8 mouse cellular contexts compared by ENCODE assay signal in the genomic region with DNA sequence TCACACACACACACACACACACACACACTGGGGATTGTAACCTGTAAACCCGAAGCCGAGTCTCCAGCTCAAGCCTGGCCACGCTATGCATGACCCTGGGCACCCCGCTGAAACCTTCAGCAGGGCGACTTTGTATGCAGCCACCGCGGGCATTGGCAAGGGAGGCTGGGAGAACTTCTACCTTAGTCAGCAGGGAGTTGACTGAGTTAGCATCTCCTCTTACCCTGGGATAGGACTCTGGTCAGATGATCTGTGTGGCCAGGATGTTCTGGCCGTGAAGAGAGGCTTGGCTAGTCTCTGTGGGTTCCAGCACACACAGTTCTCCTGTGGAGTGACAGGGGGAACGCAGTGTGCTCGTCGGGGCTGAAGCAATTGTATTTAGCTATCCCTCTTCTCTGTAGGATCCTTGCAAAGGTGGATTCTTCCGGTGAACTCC. TPM values are rescaled to one million over a fixed set of nuclear protein-coding genes. Genes with fewer than 3 reads are reported as not detected.
A peak's percentile ranks its signal among the peaks of the same experiment; 100 is the strongest.
DNase-seq lines count a peak whose midpoint lies in the region; ATAC-seq and TF ChIP-seq lines count a peak whose summit lies in the region.

No protein-coding gene starts in this region.

- intact Hi-C loops in heart, adult 2 months (cut with DNase I) = loop anchor here (5.0 kb wide), 1 partner anchor 41 kb away; no protein-coding TSS in a partner anchor

- no peaks in the 10 kb centered on the region for H3K9me3 ChIP-seq in liver, embryonic 16.5 days (replicated peaks; ENCODE audit: control insufficient read depth, low read length)
- H3K9me3 ChIP-seq in neural tube, embryonic 15.5 days (replicated peaks) = no peaks in the 10 kb centered on the region

- WGBS in heart, adult 2 months = 12% methylated on average over 12 of the region's 12 CpGs
- 7% methylated on average over 12 of the region's 12 CpGs for WGBS in liver, embryonic 16.5 days (ENCODE audit: insufficient replicate concordance)
- WGBS in neural tube, embryonic 15.5 days = 5% methylated on average over 12 of the region's 12 CpGs

- H3K36me3 ChIP-seq in heart, adult 2 months (ENCODE audit: control insufficient read depth, insufficient read depth, low read length) = no peaks in the 10 kb centered on the region
- no peaks in the 10 kb centered on the region for H3K36me3 ChIP-seq in liver, embryonic 16.5 days (ENCODE audit: control insufficient read depth, insufficient read depth)
- no peaks in the 10 kb centered on the region for H3K36me3 ChIP-seq in neural tube, embryonic 15.5 days

- peak overlapping the region; percentile 12 for H3K9ac ChIP-seq in heart, adult 2 months (ENCODE audit: low read depth, low read length)
- peak overlapping the region; percentile 58 for H3K9ac ChIP-seq in liver, embryonic 16.5 days (ENCODE audit: low read depth, low read length)
- H3K9ac ChIP-seq in neural tube, embryonic 15.5 days (replicated peaks) = peak overlapping the region; percentile 17; the same call in 1 of the 2 replicates

- peak; percentile 39; the same call in 1 of the 2 replicates for TF ChIP-seq POLR2A in heart, adult 2 months (IDR thresholded peaks at IDR 0.05; ENCODE audit: insufficient read depth, low read depth, low read length)

- no peak for TF ChIP-seq CTCF in heart, adult 2 months (IDR thresholded peaks at IDR 0.05)

- ATAC-seq in liver, embryonic 16.5 days (ENCODE audit: low read depth) = peak; percentile 56
- no peak for ATAC-seq in neural tube, embryonic 15.5 days (ENCODE audit: low FRiP score)
- no peak for ATAC-seq in inflammation-experienced regulatory T-cells, adult 6 months

- H3K79me2 ChIP-seq in heart, adult 2 months (replicated peaks; ENCODE audit: control insufficient read depth, insufficient read depth, low read length) = 0 out of 2 replicates have a peak, but pooled peaks cover 1% of the 10 kb centered on the region

- peaks cover 14% of the 10 kb centered on the region for H3K4me1 ChIP-seq in heart, adult 2 months (ENCODE audit: control insufficient read depth, insufficient read depth, low read length)
- peaks cover 27% of the 10 kb centered on the region for H3K4me1 ChIP-seq in liver, embryonic 16.5 days (ENCODE audit: control insufficient read depth, low read depth, low read length)
- H3K4me1 ChIP-seq in neural tube, embryonic 15.5 days = peaks cover 33% of the 10 kb centered on the region

- no peaks in the 10 kb centered on the region for H3K27me3 ChIP-seq in heart, adult 2 months (ENCODE audit: control insufficient read depth, insufficient read depth, low read length)
- H3K27me3 ChIP-seq in liver, embryonic 16.5 days (ENCODE audit: control insufficient read depth, insufficient read depth, low read depth, low read length) = no peaks in the 10 kb centered on the region
- H3K27me3 ChIP-seq in neural tube, embryonic 15.5 days (replicated peaks) = 0 out of 2 replicates have a peak, but pooled peaks cover 3% of the 10 kb centered on the region

- H3K4me2 ChIP-seq in liver, embryonic 16.5 days (ENCODE audit: low read depth, low read length) = peak overlapping the region; percentile 68
- H3K4me2 ChIP-seq in neural tube, embryonic 15.5 days = peak overlapping the region; percentile 52

- H3K4me3 ChIP-seq in heart, adult 2 months = peak overlapping the region; percentile 30
- peak overlapping the region; percentile 55 for H3K4me3 ChIP-seq in liver, embryonic 16.5 days (ENCODE audit: low read depth, low read length)
- peak overlapping the region; percentile 22 for H3K4me3 ChIP-seq in neural tube, embryonic 15.5 days (replicated peaks)

- TF ChIP-seq EP300 in heart, adult 2 months (IDR thresholded peaks at IDR 0.05; ENCODE audit: insufficient read depth, low read depth, low read length) = peak; percentile 90

- DNase-seq in ovary, postnatal 14 days (ENCODE audit: low spot score) = peak; percentile 10
- no peak for DNase-seq in ovary, postnatal 10 days (ENCODE audit: low spot score)
- DNase-seq in embryo, embryonic 11 days = peak; percentile 52
- peak; percentile 53 to 54 for DNase-seq in heart, adult 2 months
- DNase-seq in kidney, adult 11 months = peak; percentile 49

- H3K27ac ChIP-seq in heart, adult 2 months = peak overlapping the region; percentile 31; the same call in 1 of the 2 replicates
- H3K27ac ChIP-seq in liver, embryonic 16.5 days (ENCODE audit: low read length) = peak overlapping the region; percentile 65
- no peak overlapping the region for H3K27ac ChIP-seq in neural tube, embryonic 15.5 days (replicated peaks)

RNA-seq across cellular contexts. Expression of gene Map2k6, which starts 49.8 kb away (rescaled TPM):
- total RNA-seq in heart, adult 2 months (2021) = 1 to 10 TPM; 3.8 TPM
- 4.1 and 5.5 TPM in 2 replicates for polyA plus RNA-seq in heart, adult 2 months (2012; rRNA removed)
- 4.8 and 5.5 TPM in 2 replicates for polyA plus RNA-seq in liver, embryonic 16.5 days (2015; fragmentation: Nextera tagmentation; extraction: Ambion mirVana)
- 19.7 and 20.7 TPM in 2 replicates for polyA plus RNA-seq in neural tube, embryonic 15.5 days (2015; fragmentation: Nextera tagmentation; extraction: Ambion mirVana)
- 1 to 10 TPM; 6.1 to 8.3 (median 6.5) TPM for polyA plus RNA-seq in inflammation-experienced regulatory T-cells, adult 6 months (2017; shearing (Covaris generic))
